Mouse (Mus musculus) stomach, embryonic 15.5 days (tissue): ENCODE results near the gene Slc44a4. TPM values are rescaled to one million over a fixed set of nuclear protein-coding genes. Genes with fewer than 3 reads are reported as not detected.
A peak's percentile ranks its signal among the peaks of the same experiment; 100 is the strongest.
"Not testable (repeated sequence)": the region's sequence is repeated elsewhere in the genome, so short reads cannot be mapped to it uniquely, and the experiment has no call there.

ENCODE experiments used
- ATAC-seq: fragments of 200-750 bp; cut with Nextera tagmentation; 2 replicates; pipeline ENCODE4 v1.8.0; 2017; ENCODE audit warnings: low read depth, moderate number of reproducible peaks, moderate TSS enrichment; ENCODE audit not compliant: insufficient read depth, low FRiP score
- H3K27ac ChIP-seq: fragments of 300-500 bp; sonication (generic); 2 replicates; pipeline ENCODE4 v1.5.1; 2015; ENCODE audit warnings: mild to moderate bottlenecking, inconsistent platforms
- H3K27me3 ChIP-seq: fragments of 300-500 bp; sonication (generic); replicated peaks from 2 replicates; pipeline ENCODE4 v1.6.1; 2015; ENCODE audit warnings: inconsistent platforms
- H3K36me3 ChIP-seq: fragments of 300-500 bp; sonication (generic); 2 replicates; pipeline ENCODE4 v1.6.1; 2015; ENCODE audit warnings: inconsistent platforms
- H3K4me1 ChIP-seq: fragments of 300-500 bp; sonication (generic); 2 replicates; pipeline ENCODE4 v1.6.1; 2015; ENCODE audit warnings: inconsistent platforms
- H3K4me2 ChIP-seq: fragments of 300-500 bp; sonication (generic); 2 replicates; pipeline ENCODE4 v1.6.1; 2015; ENCODE audit warnings: mild to moderate bottlenecking, inconsistent platforms
- H3K4me3 ChIP-seq: fragments of 300-500 bp; sonication (generic); replicated peaks from 2 replicates; pipeline ENCODE4 v1.5.1; 2015; ENCODE audit warnings: inconsistent platforms
- H3K9ac ChIP-seq: fragments of 300-500 bp; sonication (generic); 2 replicates; pipeline ENCODE4 v1.6.1; 2015; ENCODE audit warnings: inconsistent platforms
- H3K9me3 ChIP-seq: fragments of 300-500 bp; sonication (generic); 2 replicates; pipeline ENCODE4 v1.6.1; 2016; ENCODE audit warnings: inconsistent platforms
- WGBS: fragments of 180-500 bp; shearing (Covaris S2); methylation state at CpG from one replicate; pipeline ENCODE4 v1.1.7; 2015; 5-methylcytosine and 5-hydroxymethylcytosine counted together
- polyA plus RNA-seq: library from polyadenylated mRNA; unstranded; fragments of >200 nt; fragmentation: Nextera tagmentation; extraction: Ambion mirVana; gene quantifications from 2 replicates; pipeline ENCODE4 v1.2.1, GENCODE M21; 2015

The Slc44a4 gene
- polyA plus RNA-seq, 1 experiment from 2014 or later: 15.2 TPM

DNA sequence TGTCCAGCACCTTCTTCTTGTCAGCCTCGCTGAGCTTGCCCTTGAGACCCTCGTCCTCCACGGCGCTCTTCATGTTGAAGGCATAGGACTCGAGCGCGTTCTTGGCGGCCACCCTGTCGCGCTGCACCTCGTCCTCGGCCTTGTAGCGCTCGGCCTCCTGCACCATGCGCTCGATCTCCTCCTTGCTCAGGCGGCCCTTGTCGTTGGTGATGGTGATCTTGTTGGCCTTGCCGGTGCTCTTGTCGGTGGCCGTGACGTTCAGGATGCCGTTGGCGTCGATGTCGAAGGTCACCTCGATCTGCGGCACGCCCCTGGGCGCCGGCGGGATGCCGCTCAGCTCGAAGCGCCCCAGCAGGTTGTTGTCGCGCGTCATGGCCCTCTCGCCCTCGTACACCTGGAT is 43.0 kb downstream of the Slc44a4 start:
- not testable (repeated sequence) for H3K4me3 ChIP-seq, H3K27me3 ChIP-seq, H3K4me1 ChIP-seq, H3K36me3 ChIP-seq, H3K9me3 ChIP-seq, ATAC-seq, H3K27ac ChIP-seq, H3K9ac ChIP-seq
- 15% methylated on average over 35 of the region's 40 CpGs for whole genome bisulfite sequencing
- 0 out of 2 replicates have a peak overlapping the region, but pooled peaks have one; percentile 21 for H3K4me2 ChIP-seq

DNA sequence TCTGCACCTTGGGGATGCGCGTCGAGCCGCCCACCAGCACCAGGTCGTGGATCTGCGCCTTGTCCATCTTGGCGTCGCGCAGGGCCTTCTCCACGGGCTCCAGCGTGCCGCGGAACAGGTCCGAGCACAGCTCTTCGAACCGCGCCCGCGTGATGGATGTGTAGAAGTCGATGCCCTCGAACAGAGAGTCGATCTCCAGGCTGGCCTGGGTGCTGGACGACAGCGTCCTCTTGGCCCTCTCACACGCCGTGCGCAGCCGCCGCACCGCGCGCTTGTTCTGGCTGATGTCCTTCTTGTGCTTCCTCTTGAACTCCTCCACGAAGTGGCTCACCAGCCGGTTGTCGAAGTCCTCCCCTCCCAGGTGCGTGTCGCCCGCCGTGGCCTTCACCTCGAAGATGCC is 43.7 kb downstream of the Slc44a4 start:
- H3K36me3 ChIP-seq, H3K4me1 ChIP-seq, H3K27me3 ChIP-seq, ATAC-seq, H3K27ac ChIP-seq, H3K4me3 ChIP-seq, H3K9me3 ChIP-seq, H3K4me2 ChIP-seq, H3K9ac ChIP-seq: not testable (repeated sequence)
- WGBS: 27% methylated on average over 25 of the region's 40 CpGs

DNA sequence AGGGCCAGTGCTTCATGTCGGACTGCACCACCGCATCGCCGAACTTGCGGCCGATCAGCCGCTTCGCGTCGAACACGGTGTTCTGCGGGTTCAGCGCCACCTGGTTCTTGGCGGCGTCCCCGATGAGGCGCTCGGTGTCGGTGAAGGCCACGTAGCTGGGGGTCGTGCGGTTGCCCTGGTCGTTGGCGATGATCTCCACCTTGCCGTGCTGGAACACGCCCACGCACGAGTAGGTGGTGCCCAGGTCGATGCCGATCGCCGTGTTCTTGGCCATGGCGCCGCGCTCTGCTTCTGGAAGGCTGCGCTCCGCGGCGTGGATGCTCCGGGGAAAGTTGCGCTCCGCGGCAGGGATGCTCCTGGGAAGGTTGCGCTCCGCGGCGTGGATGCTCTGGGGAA is 44.5 kb downstream of the Slc44a4 start:
- not testable (repeated sequence) for H3K27me3 ChIP-seq, H3K4me1 ChIP-seq, H3K36me3 ChIP-seq, H3K9ac ChIP-seq, H3K9me3 ChIP-seq, H3K27ac ChIP-seq
- WGBS: 1% methylated on average over 30 of the region's 47 CpGs
- peak; percentile 9; the same call in 1 of the 2 replicates for ATAC-seq
- H3K4me3 ChIP-seq: peak overlapping the region; percentile 56
- H3K4me2 ChIP-seq: peak overlapping the region; percentile 63

DNA sequence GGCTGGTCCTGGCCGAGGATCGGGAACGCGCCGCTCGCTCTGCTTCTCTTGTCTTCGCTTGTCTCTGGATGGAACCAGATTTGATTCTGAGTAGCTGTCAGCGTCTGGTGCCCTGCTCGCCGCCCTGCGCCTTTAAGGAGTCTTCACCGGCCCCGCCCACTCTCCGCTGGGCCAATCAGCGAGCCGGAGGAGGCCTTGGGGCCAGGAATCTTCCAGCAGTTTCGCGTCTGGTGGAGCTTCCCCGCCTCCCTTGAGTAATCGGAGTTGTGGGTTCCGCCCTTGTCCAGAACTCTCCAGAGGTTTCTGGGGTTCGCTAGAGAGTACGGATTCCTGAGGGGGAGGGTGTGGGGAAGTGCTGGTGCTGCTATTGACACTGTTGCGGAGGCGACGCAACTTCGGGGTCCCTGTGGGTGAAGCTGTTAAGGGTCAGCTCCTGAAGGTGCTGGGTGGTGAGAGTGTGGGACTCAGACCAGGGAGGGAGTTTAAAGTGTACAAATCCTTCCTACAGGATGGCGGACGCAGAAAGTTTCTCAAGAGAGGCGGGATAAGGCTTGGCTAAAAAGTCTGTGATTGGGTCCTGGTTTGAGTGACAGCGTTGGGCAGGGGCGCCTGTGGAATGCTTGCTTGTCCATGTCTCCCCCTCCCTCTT is 45.0 kb downstream of the Slc44a4 start, which contains the start of gene Hspa1b:
Hspa1b (minus strand) TSS at position 109 of the 649 bp plus-strand sequence.
- WGBS: under 1% methylated on average over 29 of the region's 32 CpGs
- peak within 1 kb of the TSS; percentile 56 for H3K4me3 ChIP-seq
- peak within 1 kb of the TSS; percentile 56; the same call in 1 of the 2 replicates for H3K9ac ChIP-seq
- H3K27ac ChIP-seq: peak within 1 kb of the TSS; percentile 99
- H3K4me1 ChIP-seq, H3K36me3 ChIP-seq, H3K27me3 ChIP-seq, H3K9me3 ChIP-seq: not testable (repeated sequence)
- H3K4me2 ChIP-seq: peak within 1 kb of the TSS; percentile 63
- ATAC-seq: peak; percentile 90

DNA sequence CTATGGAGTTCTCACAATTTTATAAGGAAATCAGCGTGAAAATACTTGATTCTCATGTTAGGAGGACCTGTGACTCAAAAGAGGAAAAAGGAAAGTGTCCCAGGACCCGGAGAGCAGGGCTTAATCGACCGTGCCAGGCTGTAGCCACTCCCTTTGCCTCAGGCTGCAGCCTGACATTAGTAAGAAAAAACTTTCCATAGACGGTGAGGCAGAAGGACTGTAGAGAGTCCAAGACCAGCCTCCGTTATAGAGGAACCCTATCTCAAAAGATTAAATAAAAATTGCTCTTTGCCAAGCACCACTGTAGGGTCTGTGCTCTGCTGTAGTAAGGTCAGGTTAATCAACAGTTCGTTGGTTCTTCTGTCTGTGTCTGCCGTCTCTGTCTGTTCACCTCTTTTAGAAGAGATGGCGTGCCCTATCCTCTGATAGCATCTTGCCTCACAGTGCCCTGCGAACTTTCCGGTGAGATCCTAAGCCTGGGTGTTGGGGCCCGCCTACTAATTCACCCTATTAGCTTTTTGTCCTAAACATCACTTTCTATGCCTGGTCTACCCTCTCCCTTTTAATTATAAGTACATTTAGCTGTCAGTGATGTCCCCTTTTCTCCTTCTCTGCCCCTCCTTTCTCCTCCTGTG is 45.7 kb downstream of the Slc44a4 start:
- peak overlapping the region; percentile 63 for H3K4me2 ChIP-seq
- no peaks in the 10 kb centered on the region for H3K9me3 ChIP-seq
- no peak for ATAC-seq
- peak overlapping the region; percentile 56 for H3K4me3 ChIP-seq
- 14% methylated on average over 12 of the region's 12 CpGs for WGBS
- H3K36me3 ChIP-seq: no peaks in the 10 kb centered on the region
- H3K4me1 ChIP-seq: peaks cover 13% of the 10 kb centered on the region; the same call in 1 of the 2 replicates
- H3K27ac ChIP-seq: peak overlapping the region; percentile 99
- H3K27me3 ChIP-seq: no peaks in the 10 kb centered on the region
- H3K9ac ChIP-seq: no peak overlapping the region; the same call in 1 of the 2 replicates

DNA sequence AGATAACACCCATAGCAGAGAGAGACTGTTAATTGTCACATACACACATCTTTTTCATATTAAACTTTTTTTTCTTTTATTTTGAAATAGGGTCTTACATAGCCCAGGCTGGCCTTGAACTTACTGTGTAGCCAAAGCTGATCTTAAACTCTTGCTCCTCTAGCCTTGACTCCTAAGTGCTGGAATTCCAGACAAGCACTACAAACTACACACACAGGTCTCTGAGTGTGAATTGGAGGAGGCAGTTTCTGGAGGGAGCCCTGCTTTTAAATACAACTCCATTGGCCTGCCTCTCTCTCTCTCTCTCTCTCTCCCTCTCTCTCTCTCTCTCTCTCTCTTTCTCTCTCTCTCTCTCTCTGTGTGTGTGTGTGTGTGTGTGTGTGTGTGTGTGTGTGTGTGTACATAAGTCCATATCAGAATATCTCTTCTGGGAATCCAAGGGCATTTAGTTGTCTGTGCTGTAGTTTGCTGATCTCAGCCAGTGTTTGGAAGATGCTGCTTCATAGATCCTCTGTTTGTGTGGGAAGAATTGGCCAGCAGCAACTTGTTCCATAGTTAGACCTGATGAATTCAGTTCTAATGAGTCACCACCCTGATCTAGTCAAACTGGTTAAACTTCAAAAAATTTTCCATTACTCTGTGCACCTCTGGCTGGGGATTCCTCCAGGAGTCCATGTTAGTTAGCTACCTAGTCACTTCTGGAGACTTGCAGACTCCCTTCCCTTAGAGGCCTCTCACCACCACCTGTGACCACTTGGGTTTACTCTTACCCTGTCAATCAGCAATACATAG is 46.6 kb downstream of the Slc44a4 start:
- Histone ChIP-seq H3K27ac (peak overlapping the region; percentile 99; the same call in 1 of the 2 replicates), H3K27me3 (no peaks in the 10 kb centered on the region)

DNA sequence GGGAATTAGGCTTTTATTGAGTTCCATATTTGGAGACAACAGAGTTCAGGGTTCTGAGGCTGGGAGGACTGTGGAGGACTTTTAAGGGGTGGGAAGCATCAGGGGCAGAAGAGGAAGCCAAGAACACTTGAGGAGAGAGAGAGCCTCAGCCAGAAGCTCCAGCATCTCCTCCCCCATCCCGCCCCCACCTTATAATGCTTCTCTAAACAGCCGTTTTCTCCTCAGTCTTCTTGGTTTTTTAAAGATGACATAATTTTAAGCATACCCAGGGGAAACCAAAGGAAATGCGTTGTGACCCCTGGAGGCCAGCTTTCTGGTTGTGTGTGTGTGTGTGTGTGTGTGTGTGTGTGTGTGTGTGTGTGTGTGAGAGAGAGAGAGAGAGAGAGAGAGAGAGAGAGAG is 47.9 kb downstream of the Slc44a4 start:
- no peak overlapping the region for H3K9ac ChIP-seq
- WGBS: 36% methylated on average over 3 of the region's 3 CpGs
- no peak overlapping the region for H3K4me2 ChIP-seq
- H3K9me3 ChIP-seq: no peaks in the 10 kb centered on the region
- H3K36me3 ChIP-seq: no peaks in the 10 kb centered on the region
- no peak for ATAC-seq
- peaks cover 13% of the 10 kb centered on the region; the same call in 1 of the 2 replicates for H3K4me1 ChIP-seq
- H3K27ac ChIP-seq: peak overlapping the region; percentile 71; the same call in 1 of the 2 replicates
- H3K4me3 ChIP-seq: no peak overlapping the region
- H3K27me3 ChIP-seq: no peaks in the 10 kb centered on the region

More for the DNA sequence above, 46.6 kb downstream of the Slc44a4 start:
- H3K4me3 ChIP-seq: no peak overlapping the region
- no peaks in the 10 kb centered on the region for H3K36me3 ChIP-seq
- H3K4me1 ChIP-seq: peaks cover 13% of the 10 kb centered on the region; the same call in 1 of the 2 replicates
- no peak for ATAC-seq
- no peaks in the 10 kb centered on the region for H3K9me3 ChIP-seq
- no peak overlapping the region for H3K4me2 ChIP-seq
- H3K9ac ChIP-seq: no peak overlapping the region

DNA sequence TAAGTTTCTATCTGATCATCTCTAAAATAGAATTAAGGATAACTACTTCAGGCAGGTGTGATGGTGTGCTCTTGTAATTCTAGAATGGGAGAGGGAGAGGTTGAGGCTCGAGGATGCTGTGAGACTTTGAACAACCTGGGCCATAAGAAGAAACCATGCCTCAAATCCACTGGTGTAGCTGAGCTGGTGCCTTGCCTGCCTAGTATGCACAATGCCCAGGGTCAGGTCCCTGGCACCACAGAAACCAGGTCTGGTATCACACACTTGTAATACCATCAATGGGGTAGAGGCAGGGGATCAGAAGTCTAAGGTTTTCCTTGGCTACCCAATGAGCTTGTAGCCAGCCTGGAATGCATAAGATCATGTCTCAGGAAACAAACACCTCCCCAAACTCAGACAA is 48.6 kb downstream of the Slc44a4 start:
- peak overlapping the region; percentile 40; the same call in 1 of the 2 replicates for H3K27ac ChIP-seq
- no peak for ATAC-seq

DNA sequence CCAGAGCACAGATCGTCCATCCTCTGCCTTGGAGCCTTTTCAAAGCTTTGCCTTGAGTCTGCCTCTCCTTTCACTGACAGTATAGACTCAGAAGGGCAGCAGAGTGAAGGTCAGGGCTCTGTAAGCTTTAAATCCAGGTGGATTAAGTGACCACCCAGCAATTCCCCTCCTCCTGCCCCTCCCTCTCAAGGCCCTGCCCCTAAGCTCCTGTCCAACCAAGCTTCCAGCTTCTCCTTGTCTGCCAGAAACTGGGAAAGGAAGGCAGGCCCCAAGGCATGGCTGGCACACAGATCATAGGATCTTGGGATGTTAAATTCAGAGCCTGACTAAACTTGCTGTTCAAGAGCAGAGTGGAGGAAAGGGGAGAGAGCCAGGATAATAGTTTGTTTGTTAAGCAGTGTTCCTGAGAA is 50.4 kb downstream of the Slc44a4 start:
- Histone ChIP-seq H3K36me3 (no peaks in the 10 kb centered on the region), H3K4me1 (peaks cover 13% of the 10 kb centered on the region; the same call in 1 of the 2 replicates), H3K9ac (no peak overlapping the region), H3K27me3 (peaks cover 15% of the 10 kb centered on the region), H3K4me2 (no peak overlapping the region), H3K27ac (peak overlapping the region; percentile 27), H3K9me3 (no peaks in the 10 kb centered on the region), H3K4me3 (no peak overlapping the region)
- 28% methylated on average over 1 of the region's 1 CpGs for WGBS
- no peak for ATAC-seq

More for the DNA sequence above, 48.6 kb downstream of the Slc44a4 start:
- H3K4me3 ChIP-seq: no peak overlapping the region
- no peaks in the 10 kb centered on the region for H3K36me3 ChIP-seq
- no peak overlapping the region for H3K9ac ChIP-seq
- H3K27me3 ChIP-seq: peaks cover 3% of the 10 kb centered on the region
- H3K9me3 ChIP-seq: no peaks in the 10 kb centered on the region
- H3K4me1 ChIP-seq: peaks cover 13% of the 10 kb centered on the region; the same call in 1 of the 2 replicates
- 58% methylated on average over 1 of the region's 1 CpGs for WGBS
- H3K4me2 ChIP-seq: no peak overlapping the region

DNA sequence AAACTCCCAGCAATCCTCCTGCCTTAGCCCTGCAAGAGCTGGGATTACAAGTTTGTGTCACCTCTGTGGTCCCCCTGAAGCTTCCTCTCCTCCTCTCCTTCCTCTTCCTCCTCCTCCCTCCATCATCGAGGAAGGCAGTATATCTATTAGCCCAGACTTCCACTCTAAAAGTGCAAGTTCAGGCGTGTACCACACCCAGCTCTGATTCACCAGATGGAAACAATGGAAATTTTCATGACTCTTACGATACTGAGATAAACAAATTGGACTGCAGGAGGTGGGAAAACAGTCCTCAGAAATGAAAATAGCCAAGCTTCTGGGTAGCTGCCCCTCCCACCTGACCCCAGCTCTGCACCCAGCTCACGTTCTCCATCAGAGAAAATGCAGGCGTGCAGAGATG is 51.4 kb downstream of the Slc44a4 start:
- H3K4me2 ChIP-seq: no peak overlapping the region
- 0 out of 2 replicates have a peak, but pooled peaks cover 6% of the 10 kb centered on the region for H3K4me1 ChIP-seq
- 58% methylated on average over 5 of the region's 5 CpGs for WGBS
- H3K36me3 ChIP-seq: no peaks in the 10 kb centered on the region
- H3K27me3 ChIP-seq: peaks cover 17% of the 10 kb centered on the region
- peak overlapping the region; percentile 27; the same call in 1 of the 2 replicates for H3K27ac ChIP-seq
- H3K9ac ChIP-seq: no peak overlapping the region
- no peak for ATAC-seq
- H3K9me3 ChIP-seq: no peaks in the 10 kb centered on the region
- H3K4me3 ChIP-seq: no peak overlapping the region

DNA sequence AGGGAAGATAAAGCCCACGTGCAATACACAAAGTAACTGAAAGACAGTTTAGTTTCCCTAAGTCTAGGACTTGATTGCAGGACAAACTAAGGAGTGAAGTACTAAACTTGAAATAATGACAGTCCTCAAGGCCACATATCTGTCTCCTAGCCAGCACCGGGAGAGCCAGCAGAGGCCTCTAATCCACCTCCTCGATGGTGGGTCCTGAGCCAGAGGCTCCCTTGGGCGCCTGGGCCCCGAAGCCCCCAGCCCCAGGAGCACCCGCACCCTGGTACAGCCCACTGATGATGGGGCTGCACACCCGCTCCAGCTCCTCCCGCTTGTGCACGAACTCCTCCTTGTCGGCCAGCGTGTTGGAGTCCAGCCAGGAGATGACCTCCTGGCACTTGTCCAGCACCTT is 55.6 kb downstream of the Slc44a4 start, which contains the start of gene Gm20481:
Gm20481 (plus strand) TSS at position 91 of the 400 bp plus-strand sequence.
- peaks cover 17% of the 10 kb centered on the region for H3K27me3 ChIP-seq
- not testable (repeated sequence) for H3K27ac ChIP-seq, H3K4me1 ChIP-seq, ATAC-seq, H3K9me3 ChIP-seq, H3K36me3 ChIP-seq, H3K9ac ChIP-seq, H3K4me3 ChIP-seq, H3K4me2 ChIP-seq
- WGBS: 57% methylated on average over 7 of the region's 11 CpGs
